Mouse (Mus musculus): ENCODE measurements at regions not wholly inside any gene's neighbourhood (a gene's known extent, or its start where the extent isn't known, plus 50 kb on each side); places are given as distances from the start of the nearest gene placed in this dataset.

DNA sequence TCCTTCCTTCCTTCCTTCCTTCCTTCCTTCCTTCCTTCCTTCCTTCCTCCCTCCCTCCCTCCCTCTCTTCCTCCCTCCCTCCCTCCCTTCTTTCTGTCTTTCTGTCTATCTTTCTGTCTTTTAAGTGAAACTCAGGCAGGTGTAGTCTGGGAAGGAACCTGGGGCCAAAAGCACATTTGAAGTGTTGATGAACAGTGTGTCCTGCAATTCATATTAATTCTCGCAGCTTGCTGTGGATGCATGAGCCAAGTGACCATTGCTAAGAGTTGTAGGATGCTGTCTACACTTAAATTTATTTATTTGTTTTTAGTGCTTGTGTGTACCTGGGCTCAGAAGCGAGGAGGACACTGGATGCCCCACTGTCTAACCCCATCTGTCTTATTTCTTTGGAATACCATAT lies 126.7 kb upstream of the Lrig1 start:
- TF ChIP-seq CTCF (IDR thresholded peaks at IDR 0.05; ENCODE audit: low read depth): no peak
- TF ChIP-seq EP300 (optimal IDR thresholded peaks at IDR 0.05): no peak

Measured in stomach, postnatal 0 days (tissue).